Mouse (Mus musculus): ENCODE measurements at regions not wholly inside any gene's neighbourhood (a gene's known extent, or its start where the extent isn't known, plus 50 kb on each side); places are given as distances from the start of the nearest gene placed in this dataset.

DNA sequence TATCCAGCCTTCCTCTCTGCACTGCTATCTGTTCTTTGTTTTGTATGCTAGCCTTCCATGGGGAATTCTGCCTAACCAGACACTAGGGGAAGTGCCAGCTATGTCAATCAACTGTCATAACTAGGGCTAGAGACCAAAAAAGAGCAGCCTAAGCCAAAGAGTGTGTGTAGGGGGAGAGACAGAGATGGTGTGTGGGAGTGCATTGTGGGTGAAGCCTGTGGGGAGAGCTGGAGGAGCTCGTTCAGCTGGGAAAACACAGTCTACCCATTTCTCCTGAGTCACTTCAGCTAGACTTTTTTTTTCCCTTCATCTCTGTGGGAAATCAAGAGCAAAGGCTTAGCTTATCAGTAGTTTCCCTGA lies 142.5 kb upstream of the Dph6 start:
- TF ChIP-seq CTCF (IDR thresholded peaks at IDR 0.05; ENCODE audit: low read depth) (no peak), EP300 (IDR thresholded peaks at IDR 0.05; ENCODE audit: low read depth) (no peak)
